Mouse (Mus musculus): Measurements from ENCODE around the gene Madcam1. TPM values are rescaled to one million over a fixed set of nuclear protein-coding genes. Genes with fewer than 3 reads are reported as not detected.

Gene Madcam1
- not detected for total RNA-seq (2021)

- intact Hi-C loops (cut with DNase I): loop anchor here (1.0 kb wide), 1 partner anchor 69 kb away; no protein-coding TSS in a partner anchor
- peak; percentile 53 to 56 for DNase-seq (ENCODE audit: low spot score in 2 of 2)
Measured at GRCm38 (mm10) chr10:79664131-79664665, at the start of gene Madcam1. Gene Madcam1, plus strand, starts transcription at chr10:79664559.

- DNase-seq (ENCODE audit: low spot score in 2 of 2): peak in 1 of 2 experiments; percentile 61
- intact Hi-C loops (cut with DNase I): no loop called here
Measured at GRCm38 (mm10) chr10:79615860-79616259, 48.5 kb upstream of the Madcam1 start.

- no peak for DNase-seq (ENCODE audit: low spot score in 2 of 2)
- intact Hi-C loops (cut with DNase I): no loop called here
Measured at GRCm38 (mm10) chr10:79616376-79616775, 48.0 kb upstream of the Madcam1 start.

- intact Hi-C loops (cut with DNase I): no loop called here
- DNase-seq (ENCODE audit: low spot score in 2 of 2): no peak
Measured at GRCm38 (mm10) chr10:79623950-79624349, 40.4 kb upstream of the Madcam1 start.

GRCm38 (mm10) chr10:79625398-79625797 lies 39.0 kb upstream of the Madcam1 start:
- intact Hi-C loops (cut with DNase I): no loop called here
- no peak for DNase-seq (ENCODE audit: low spot score in 2 of 2)

- intact Hi-C loops (cut with DNase I): no loop called here
- DNase-seq (ENCODE audit: low spot score in 2 of 2): no peak
Measured at GRCm38 (mm10) chr10:79626156-79626555, 38.2 kb upstream of the Madcam1 start.

GRCm38 (mm10) chr10:79628377-79628776 lies 36.0 kb upstream of the Madcam1 start:
- intact Hi-C loops (cut with DNase I): no loop called here
- DNase-seq (ENCODE audit: low spot score in 2 of 2): no peak

GRCm38 (mm10) chr10:79631432-79631831 lies 32.9 kb upstream of the Madcam1 start:
- peak; percentile 55 to 81 for DNase-seq (ENCODE audit: low spot score in 2 of 2)
- intact Hi-C loops (cut with DNase I): no loop called here

- peak in 1 of 2 experiments; percentile 76 for DNase-seq (ENCODE audit: low spot score in 2 of 2)
- intact Hi-C loops (cut with DNase I): no loop called here
Measured at GRCm38 (mm10) chr10:79633006-79633777, 31.2 kb upstream of the Madcam1 start.

- DNase-seq (ENCODE audit: low spot score in 2 of 2): no peak
- intact Hi-C loops (cut with DNase I): no loop called here
Measured at GRCm38 (mm10) chr10:79636287-79636686, 28.1 kb upstream of the Madcam1 start.

- DNase-seq (ENCODE audit: low spot score in 2 of 2): peak; percentile 83 to 91
- intact Hi-C loops (cut with DNase I): no loop called here
Measured at GRCm38 (mm10) chr10:79637128-79638110, 26.9 kb upstream of the Madcam1 start, which contains the start of gene Shc2. Gene Shc2, minus strand, starts transcription at chr10:79637918.

GRCm38 (mm10) chr10:79638486-79639204 lies 25.7 kb upstream of the Madcam1 start:
- peak; percentile 54 to 82 for DNase-seq (ENCODE audit: low spot score in 2 of 2)
- intact Hi-C loops (cut with DNase I): no loop called here

GRCm38 (mm10) chr10:79645711-79646110 lies 18.6 kb upstream of the Madcam1 start, which contains the start of gene Odf3l2:
Gene Odf3l2, minus strand, starts transcription at chr10:79645738.
- DNase-seq (ENCODE audit: low spot score in 2 of 2): no peak
- intact Hi-C loops (cut with DNase I): no loop called here

GRCm38 (mm10) chr10:79649070-79649751 lies 15.1 kb upstream of the Madcam1 start:
- DNase-seq (ENCODE audit: low spot score in 2 of 2): peak; percentile 82 to 87
- intact Hi-C loops (cut with DNase I): loop anchor here (1.0 kb wide), 1 partner anchor 54 kb away; no protein-coding TSS in a partner anchor

GRCm38 (mm10) chr10:79652789-79653188 lies 11.6 kb upstream of the Madcam1 start:
- intact Hi-C loops (cut with DNase I): no loop called here
- no peak for DNase-seq (ENCODE audit: low spot score in 2 of 2)

GRCm38 (mm10) chr10:79654946-79655395 lies 9.4 kb upstream of the Madcam1 start:
- intact Hi-C loops (cut with DNase I): no loop called here
- peak; percentile 47 to 56 for DNase-seq (ENCODE audit: low spot score in 2 of 2)

- intact Hi-C loops (cut with DNase I): no loop called here
- no peak for DNase-seq (ENCODE audit: low spot score in 2 of 2)
Measured at GRCm38 (mm10) chr10:79658829-79659228, 5.5 kb upstream of the Madcam1 start.

GRCm38 (mm10) chr10:79660298-79660697 lies 4.1 kb upstream of the Madcam1 start:
- DNase-seq (ENCODE audit: low spot score in 2 of 2): no peak
- intact Hi-C loops (cut with DNase I): no loop called here

- DNase-seq (ENCODE audit: low spot score in 2 of 2): no peak
- intact Hi-C loops (cut with DNase I): no loop called here
Measured at GRCm38 (mm10) chr10:79661861-79662260, 2.5 kb upstream of the Madcam1 start.

Measured in left cerebral cortex, postnatal 25 days (tissue).